Mouse (Mus musculus): Measurements from ENCODE around the gene Ceacam19. TPM values are rescaled to one million over a fixed set of nuclear protein-coding genes. Genes with fewer than 3 reads are reported as not detected.

Gene Ceacam19
- not detected in 4 replicates for total RNA-seq (2023; ENCODE audit: inconsistent age)

GRCm38 (mm10) chr7:19887849-19888248 lies at the start of gene Ceacam19:
Ceacam19 (minus strand) TSS chr7:19887965.

GRCm38 (mm10) chr7:19920506-19921261 lies 32.9 kb upstream of the Ceacam19 start, which contains the start of gene Pvr:
Pvr (minus strand) TSS chr7:19921160.

GRCm38 (mm10) chr7:19861199-19861598 lies 26.6 kb downstream of the Ceacam19 start, which contains the start of gene Ceacam16:
Ceacam16 (minus strand) TSS chr7:19861299.

GRCm38 (mm10) chr7:19851858-19852570 lies 35.8 kb downstream of the Ceacam19 start, which contains the start of gene Gm19345:
Gm19345 (plus strand) TSS chr7:19852003.

Other genes with a start within 250 kb of the Ceacam19 start
- gene Clptm1, start 222.9 kb downstream of the Ceacam19 start, total RNA-seq (2023; ENCODE audit: inconsistent age): 75.3 to 90.5 TPM (median 78.3 TPM) in 4 replicates
- gene Apoc2, start 210.0 kb downstream of the Ceacam19 start, total RNA-seq (2023; ENCODE audit: inconsistent age): not detected in 4 replicates
- not detected in 4 replicates for gene Gm44805, start 206.5 kb downstream of the Ceacam19 start, total RNA-seq (2023; ENCODE audit: inconsistent age)
- not detected in 4 replicates for gene Apoc4, start 206.5 kb downstream of the Ceacam19 start, total RNA-seq (2023; ENCODE audit: inconsistent age)
- 1.9 to 4.3 TPM (median 2.0 TPM) in 3 of 4 replicates, not detected in the other for gene Apoc1, start 195.3 kb downstream of the Ceacam19 start, total RNA-seq (2023; ENCODE audit: inconsistent age)
- 84.7 to 201 TPM (median 96.1 TPM) in 4 replicates for gene Apoe, start 188.8 kb downstream of the Ceacam19 start, total RNA-seq (2023; ENCODE audit: inconsistent age)
- gene Tomm40, start 172.5 kb downstream of the Ceacam19 start, total RNA-seq (2023; ENCODE audit: inconsistent age): 52.3 to 57.5 TPM (median 53.4 TPM) in 4 replicates
- 0.51 TPM in 1 of 4 replicates, not detected in the others for gene Nectin2, start 137.5 kb downstream of the Ceacam19 start, total RNA-seq (2023; ENCODE audit: inconsistent age)
- 0.27 TPM in 1 of 4 replicates, not detected in the others for gene Bcam, start 116.9 kb downstream of the Ceacam19 start, total RNA-seq (2023; ENCODE audit: inconsistent age)
- gene Cblc, start 91.2 kb downstream of the Ceacam19 start, total RNA-seq (2023; ENCODE audit: inconsistent age): 0.78 to 1.3 TPM (median 0.86 TPM) in 3 of 4 replicates, not detected in the other
- 66.2 to 80.5 TPM (median 75.1 TPM) in 4 replicates for gene Bcl3, start 65.2 kb downstream of the Ceacam19 start, total RNA-seq (2023; ENCODE audit: inconsistent age)
- not detected in 4 replicates for gene Gm19345, start 36.0 kb downstream of the Ceacam19 start, total RNA-seq (2023; ENCODE audit: inconsistent age)
- 15.4 to 22.5 TPM (median 16.2 TPM) in 4 replicates for gene Ceacam16, start 26.7 kb downstream of the Ceacam19 start, total RNA-seq (2023; ENCODE audit: inconsistent age)
- 15.8 to 22.5 TPM (median 19.3 TPM) in 4 replicates for gene Pvr, start 33.2 kb upstream of the Ceacam19 start, total RNA-seq (2023; ENCODE audit: inconsistent age)
- gene Igsf23, start 62.8 kb upstream of the Ceacam19 start, total RNA-seq (2023; ENCODE audit: inconsistent age): not detected in 4 replicates
- not detected in 4 replicates for gene Ceacam20, start 77.4 kb upstream of the Ceacam19 start, total RNA-seq (2023; ENCODE audit: inconsistent age)
- gene Nlrp9b, start 103.5 kb upstream of the Ceacam19 start, total RNA-seq (2023; ENCODE audit: inconsistent age): not detected in 4 replicates
- not detected in 4 replicates for gene Vmn1r91, start 211.7 kb upstream of the Ceacam19 start, total RNA-seq (2023; ENCODE audit: inconsistent age)
- not detected in 4 replicates for gene Gm16442, start 234.6 kb upstream of the Ceacam19 start, total RNA-seq (2023; ENCODE audit: inconsistent age)